Mouse (Mus musculus): ENCODE measurements around the gene Mif.

DNA sequence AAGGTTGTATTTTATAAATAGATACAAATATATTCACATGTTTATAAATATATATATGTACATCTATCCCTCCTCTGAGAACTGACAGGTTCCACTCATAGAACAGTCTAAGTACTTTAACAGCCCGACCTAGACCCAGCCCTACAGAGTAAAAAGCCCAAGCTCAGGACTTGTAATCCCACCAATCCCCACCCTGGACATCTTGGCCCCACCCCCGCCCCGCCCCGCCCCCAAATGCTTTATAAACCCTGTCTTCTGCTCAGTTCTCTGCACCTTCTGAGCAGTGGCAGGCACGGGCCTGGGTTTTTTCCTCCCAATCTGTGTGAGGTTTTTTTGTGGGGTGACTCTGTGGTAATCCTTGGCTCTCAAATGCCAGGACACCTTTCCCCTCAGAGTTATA lies 5.9 kb downstream of the Mif start:
- no peak for TF ChIP-seq TAL1 (conservative IDR thresholded peaks at IDR 0.05; ENCODE audit: low read depth, low read length)
- no peak for TF ChIP-seq CTCF (IDR thresholded peaks at IDR 0.05; ENCODE audit: low read depth, low read length)
- TF ChIP-seq GATA1 (IDR thresholded peaks at IDR 0.05; ENCODE audit: borderline replicate concordance, low read length) = no peak
- TF ChIP-seq GATA2 (IDR thresholded peaks at IDR 0.05; ENCODE audit: borderline replicate concordance, low read depth, low read length) = no peak
- TF ChIP-seq POLR2AphosphoS5 (IDR thresholded peaks at IDR 0.05; ENCODE audit: insufficient replicate concordance, low read depth, low read length) = no peak
